Mouse (Mus musculus): Measurements from ENCODE around the gene Setd7. TPM values are rescaled to one million over a fixed set of nuclear protein-coding genes. Genes with fewer than 3 reads are reported as not detected.
"Not testable (repeated sequence)": the region's sequence is repeated elsewhere in the genome, so short reads cannot be mapped to it uniquely, and the experiment has no call there.

Setd7 gene
- polyA plus RNA-seq, 1 experiment = 12.0 TPM

GRCm38 (mm10) chr3:51591591-51591990, 30.9 kb upstream of the Setd7 start:
- H3K4me1 ChIP-seq (ENCODE audit: control insufficient read depth, insufficient read depth, low read length) = no peaks in the 10 kb centered on the region
- no peak for TF ChIP-seq CTCF (IDR thresholded peaks at IDR 0.05; ENCODE audit: control insufficient read depth, insufficient read depth, low read length)
- no peak for TF ChIP-seq POLR2A (IDR thresholded peaks at IDR 0.05; ENCODE audit: borderline replicate concordance, control insufficient read depth, low read depth, low read length)

GRCm38 (mm10) chr3:51590207-51590892, 29.7 kb upstream of the Setd7 start:
- Histone ChIP-seq H3K4me1 (ENCODE audit: control insufficient read depth, insufficient read depth, low read length) (no peaks in the 10 kb centered on the region), H3K4me3 (replicated peaks; ENCODE audit: control insufficient read depth, low read depth, low read length) (no peak overlapping the region), H3K27ac (ENCODE audit: control insufficient read depth, insufficient read depth, low read depth, low read length, poor library complexity) (no peak overlapping the region)
- TF ChIP-seq POLR2A (IDR thresholded peaks at IDR 0.05; ENCODE audit: borderline replicate concordance, control insufficient read depth, low read depth, low read length) (no peak), CTCF (IDR thresholded peaks at IDR 0.05; ENCODE audit: control insufficient read depth, insufficient read depth, low read length) (no peak)
- WGBS = 83% methylated on average over 15 of the region's 15 CpGs

More at GRCm38 (mm10) chr3:51591591-51591990, 30.9 kb upstream of the Setd7 start:
- 90% methylated on average over 6 of the region's 6 CpGs for WGBS
- Histone ChIP-seq H3K4me3 (replicated peaks; ENCODE audit: control insufficient read depth, low read depth, low read length) (no peak overlapping the region), H3K27ac (ENCODE audit: control insufficient read depth, insufficient read depth, low read depth, low read length, poor library complexity) (no peak overlapping the region)

GRCm38 (mm10) chr3:51587697-51588262, 27.1 kb upstream of the Setd7 start:
- Histone ChIP-seq H3K4me3 (replicated peaks; ENCODE audit: control insufficient read depth, low read depth, low read length) (no peak overlapping the region), H3K27ac (ENCODE audit: control insufficient read depth, insufficient read depth, low read depth, low read length, poor library complexity) (no peak overlapping the region), H3K4me1 (ENCODE audit: control insufficient read depth, insufficient read depth, low read length) (no peaks in the 10 kb centered on the region)
- WGBS = 57% methylated on average over 7 of the region's 7 CpGs
- no peak for TF ChIP-seq CTCF (IDR thresholded peaks at IDR 0.05; ENCODE audit: control insufficient read depth, insufficient read depth, low read length)
- TF ChIP-seq POLR2A (IDR thresholded peaks at IDR 0.05; ENCODE audit: borderline replicate concordance, control insufficient read depth, low read depth, low read length) = no peak

GRCm38 (mm10) chr3:51583574-51584391, 23.1 kb upstream of the Setd7 start:
- Histone ChIP-seq H3K4me1 (ENCODE audit: control insufficient read depth, insufficient read depth, low read length) (no peaks in the 10 kb centered on the region), H3K4me3 (replicated peaks; ENCODE audit: control insufficient read depth, low read depth, low read length) (no peak overlapping the region), H3K27ac (ENCODE audit: control insufficient read depth, insufficient read depth, low read depth, low read length, poor library complexity) (no peak overlapping the region)
- WGBS = 28% methylated on average over 18 of the region's 18 CpGs
- TF ChIP-seq CTCF (IDR thresholded peaks at IDR 0.05; ENCODE audit: control insufficient read depth, insufficient read depth, low read length) (peak; percentile 64), POLR2A (IDR thresholded peaks at IDR 0.05; ENCODE audit: borderline replicate concordance, control insufficient read depth, low read depth, low read length) (no peak)

- not testable (repeated sequence) for H3K27ac ChIP-seq (ENCODE audit: control insufficient read depth, insufficient read depth, low read depth, low read length, poor library complexity); H3K4me3 ChIP-seq (replicated peaks; ENCODE audit: control insufficient read depth, low read depth, low read length); H3K4me1 ChIP-seq (ENCODE audit: control insufficient read depth, insufficient read depth, low read length)
- 67% methylated on average over 4 of the region's 4 CpGs for WGBS
Observed at GRCm38 (mm10) chr3:51579243-51579642, 18.6 kb upstream of the Setd7 start.

- WGBS = 33% methylated on average over 12 of the region's 12 CpGs
- TF ChIP-seq CTCF (IDR thresholded peaks at IDR 0.05; ENCODE audit: control insufficient read depth, insufficient read depth, low read length) (no peak), POLR2A (IDR thresholded peaks at IDR 0.05; ENCODE audit: borderline replicate concordance, control insufficient read depth, low read depth, low read length) (no peak)
- no peak overlapping the region for H3K4me3 ChIP-seq (replicated peaks; ENCODE audit: control insufficient read depth, low read depth, low read length)
- no peak overlapping the region for H3K27ac ChIP-seq (ENCODE audit: control insufficient read depth, insufficient read depth, low read depth, low read length, poor library complexity)
- H3K4me1 ChIP-seq (ENCODE audit: control insufficient read depth, insufficient read depth, low read length) = no peaks in the 10 kb centered on the region
Observed at GRCm38 (mm10) chr3:51577816-51578749, 17.4 kb upstream of the Setd7 start.

- no peak overlapping the region for H3K27ac ChIP-seq (ENCODE audit: control insufficient read depth, insufficient read depth, low read depth, low read length, poor library complexity)
- H3K4me1 ChIP-seq (ENCODE audit: control insufficient read depth, insufficient read depth, low read length) = no peaks in the 10 kb centered on the region
- TF ChIP-seq CTCF (IDR thresholded peaks at IDR 0.05; ENCODE audit: control insufficient read depth, insufficient read depth, low read length) (no peak), POLR2A (IDR thresholded peaks at IDR 0.05; ENCODE audit: borderline replicate concordance, control insufficient read depth, low read depth, low read length) (no peak)
- 83% methylated on average over 11 of the region's 11 CpGs for WGBS
- H3K4me3 ChIP-seq (replicated peaks; ENCODE audit: control insufficient read depth, low read depth, low read length) = no peak overlapping the region
Observed at GRCm38 (mm10) chr3:51577359-51577758, 16.7 kb upstream of the Setd7 start.
